Mouse (Mus musculus): ENCODE results near the gene Acap1. TPM values are rescaled to one million over a fixed set of nuclear protein-coding genes. Genes with fewer than 3 reads are reported as not detected.
"Not testable (repeated sequence)": the region's sequence is repeated elsewhere in the genome, so short reads cannot be mapped to it uniquely, and the experiment has no call there.

The Acap1 gene
- polyA plus RNA-seq, 1 experiment, result 11.6 TPM

DNA sequence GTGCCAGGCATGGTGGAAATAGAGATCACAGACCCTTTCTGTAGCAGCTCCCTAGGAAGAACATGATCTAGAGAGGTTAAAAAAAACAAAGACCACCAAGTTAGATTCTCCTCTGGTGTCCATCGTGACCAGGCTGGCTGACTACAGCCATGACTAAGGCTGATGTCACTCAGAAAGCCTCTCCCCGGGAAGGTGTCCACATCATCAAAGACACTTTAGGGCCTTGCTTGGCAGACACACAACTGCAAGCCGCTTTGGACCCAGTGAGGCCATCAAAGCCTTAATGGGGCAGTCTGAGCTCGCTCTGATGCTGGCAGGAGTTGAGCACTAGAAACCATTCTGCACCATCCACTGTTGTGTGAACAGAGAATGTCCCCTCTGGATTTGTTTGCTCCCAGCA lies 22.9 kb downstream of the Acap1 start:
- Histone ChIP-seq H3K27ac (ENCODE audit: insufficient read depth, low read depth, low read length) (no peak overlapping the region), H3K4me3 (ENCODE audit: low read depth, low read length) (no peak overlapping the region), H3K36me3 (ENCODE audit: control insufficient read depth, insufficient read depth, low read length) (no peaks in the 10 kb centered on the region), H3K4me1 (ENCODE audit: control insufficient read depth, insufficient read depth, insufficient read length, low read length) (peaks cover 4% of the 10 kb centered on the region; the same call in 1 of the 2 replicates), H3K27me3 (ENCODE audit: control insufficient read depth, insufficient read depth, low read length) (no peaks in the 10 kb centered on the region; the same call in 1 of the 2 replicates)
- 89% methylated on average over 4 of the region's 4 CpGs for WGBS
- TF ChIP-seq CTCF (IDR thresholded peaks at IDR 0.05; ENCODE audit: extremely low read depth, insufficient read length, insufficient replicate concordance, low read depth, low read length) (no peak), POLR2A (IDR thresholded peaks at IDR 0.05; ENCODE audit: low read depth, low read length) (no peak)

GRCm38 (mm10) chr11:69871822-69872221 lies 23.5 kb downstream of the Acap1 start:
- Histone ChIP-seq H3K4me3 (ENCODE audit: low read depth, low read length) (no peak overlapping the region), H3K36me3 (ENCODE audit: control insufficient read depth, insufficient read depth, low read length) (no peaks in the 10 kb centered on the region), H3K27ac (ENCODE audit: insufficient read depth, low read depth, low read length) (no peak overlapping the region), H3K27me3 (ENCODE audit: control insufficient read depth, insufficient read depth, low read length) (no peaks in the 10 kb centered on the region; the same call in 1 of the 2 replicates), H3K4me1 (ENCODE audit: control insufficient read depth, insufficient read depth, insufficient read length, low read length) (peaks cover 4% of the 10 kb centered on the region)
- 91% methylated on average over 7 of the region's 7 CpGs for WGBS
- TF ChIP-seq CTCF (IDR thresholded peaks at IDR 0.05; ENCODE audit: extremely low read depth, insufficient read length, insufficient replicate concordance, low read depth, low read length), result no peak

DNA sequence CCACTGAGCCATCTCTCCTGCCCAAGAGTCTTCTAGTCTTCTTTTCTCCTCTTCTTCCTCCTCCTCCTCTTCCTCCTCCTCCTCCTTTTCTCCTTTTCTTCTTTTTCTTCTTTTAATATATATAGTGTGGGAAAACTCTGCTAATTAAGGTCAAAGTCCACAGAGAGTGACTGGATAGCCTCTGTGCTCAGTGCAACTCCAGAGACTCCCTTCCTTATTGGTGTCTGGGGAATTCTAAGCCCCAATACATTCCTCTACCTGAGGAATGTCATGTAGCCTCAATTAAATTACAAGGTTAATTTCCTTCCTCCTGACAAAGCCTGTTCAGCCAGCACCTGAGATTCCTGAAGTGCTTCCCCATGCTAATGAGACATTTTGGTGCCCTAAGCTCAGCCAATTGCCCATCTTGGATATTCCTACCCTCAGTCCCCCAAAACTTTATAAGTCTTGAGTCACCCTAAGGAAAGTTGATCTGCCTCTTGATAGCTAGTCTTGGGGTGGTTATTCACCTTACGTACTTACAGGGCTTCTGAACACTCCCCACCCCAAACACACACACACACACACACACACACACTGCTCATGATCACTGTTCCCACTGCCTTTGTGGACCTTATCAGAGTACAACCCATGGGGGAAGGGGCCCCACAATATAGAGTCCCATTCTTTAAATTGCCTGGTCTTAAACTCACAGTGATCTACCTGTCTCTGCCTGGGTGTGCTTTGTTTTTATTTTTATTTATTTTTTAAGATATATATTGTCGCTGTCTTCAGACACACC lies 24.9 kb downstream of the Acap1 start:
- Histone ChIP-seq H3K27me3 (ENCODE audit: control insufficient read depth, insufficient read depth, low read length) (no peaks in the 10 kb centered on the region; the same call in 1 of the 2 replicates), H3K4me1 (ENCODE audit: control insufficient read depth, insufficient read depth, insufficient read length, low read length) (peaks cover 4% of the 10 kb centered on the region), H3K36me3 (ENCODE audit: control insufficient read depth, insufficient read depth, low read length) (no peaks in the 10 kb centered on the region), H3K4me3 (ENCODE audit: low read depth, low read length) (no peak overlapping the region), H3K27ac (ENCODE audit: insufficient read depth, low read depth, low read length) (no peak overlapping the region)
- TF ChIP-seq POLR2A (IDR thresholded peaks at IDR 0.05; ENCODE audit: low read depth, low read length), result no peak
- no peak for TF ChIP-seq CTCF (IDR thresholded peaks at IDR 0.05; ENCODE audit: extremely low read depth, insufficient read length, insufficient replicate concordance, low read depth, low read length)
- 68% methylated on average over 2 of the region's 2 CpGs for WGBS

DNA sequence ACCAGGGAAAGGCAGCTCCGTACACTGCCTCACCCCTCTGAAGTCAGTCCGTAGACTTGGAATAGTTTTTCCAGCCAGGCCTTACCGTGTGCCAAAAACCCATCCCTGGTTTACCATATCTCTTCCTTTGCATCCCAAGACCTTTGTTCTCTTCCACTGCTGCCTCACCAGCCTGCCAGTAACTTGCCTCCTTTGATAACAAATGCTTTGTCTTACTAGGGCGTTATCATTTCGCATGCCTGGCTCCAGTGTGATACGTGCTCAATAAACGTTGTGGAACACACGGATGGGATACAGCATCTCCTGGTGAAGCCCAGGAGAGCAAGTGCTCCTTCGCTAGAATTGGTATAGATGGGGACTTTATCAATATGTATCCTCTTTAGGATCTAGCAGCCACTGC lies 28.0 kb downstream of the Acap1 start:
- peaks cover 4% of the 10 kb centered on the region for H3K4me1 ChIP-seq (ENCODE audit: control insufficient read depth, insufficient read depth, insufficient read length, low read length)
- no peak overlapping the region for H3K4me3 ChIP-seq (ENCODE audit: low read depth, low read length)
- 28% methylated on average over 9 of the region's 9 CpGs for WGBS
- H3K36me3 ChIP-seq (ENCODE audit: control insufficient read depth, insufficient read depth, low read length), result no peaks in the 10 kb centered on the region
- no peak overlapping the region for H3K27ac ChIP-seq (ENCODE audit: insufficient read depth, low read depth, low read length)
- TF ChIP-seq CTCF (IDR thresholded peaks at IDR 0.05; ENCODE audit: extremely low read depth, insufficient read length, insufficient replicate concordance, low read depth, low read length), result no peak
- no peak for TF ChIP-seq POLR2A (IDR thresholded peaks at IDR 0.05; ENCODE audit: low read depth, low read length)
- H3K27me3 ChIP-seq (ENCODE audit: control insufficient read depth, insufficient read depth, low read length), result no peaks in the 10 kb centered on the region; the same call in 1 of the 2 replicates

DNA sequence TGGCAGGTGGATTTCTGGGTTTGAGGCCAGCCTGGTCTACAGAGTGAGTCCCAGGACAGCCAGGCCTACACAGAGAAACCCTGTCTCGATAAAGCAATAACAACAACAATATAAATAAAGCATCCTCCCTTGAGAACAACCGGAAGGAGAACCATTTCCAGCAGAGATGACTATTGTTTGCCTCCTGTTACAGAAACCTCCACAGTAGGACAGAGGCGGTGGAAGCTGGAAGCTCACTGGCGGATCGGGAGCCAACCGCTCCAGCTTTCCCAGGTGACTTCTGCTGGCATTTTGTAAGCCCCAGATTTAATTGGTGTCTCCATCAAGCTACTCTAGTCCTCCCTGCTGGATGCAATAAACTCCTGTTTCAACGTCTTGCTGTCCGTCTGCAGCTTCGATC lies 29.8 kb downstream of the Acap1 start:
- TF ChIP-seq POLR2A (IDR thresholded peaks at IDR 0.05; ENCODE audit: low read depth, low read length) (no peak), CTCF (IDR thresholded peaks at IDR 0.05; ENCODE audit: extremely low read depth, insufficient read length, insufficient replicate concordance, low read depth, low read length) (no peak)
- no peaks in the 10 kb centered on the region for H3K36me3 ChIP-seq (ENCODE audit: control insufficient read depth, insufficient read depth, low read length)
- H3K4me3 ChIP-seq (ENCODE audit: low read depth, low read length), result no peak overlapping the region
- H3K27ac ChIP-seq (ENCODE audit: insufficient read depth, low read depth, low read length), result no peak overlapping the region
- WGBS, result 90% methylated on average over 9 of the region's 9 CpGs
- H3K27me3 ChIP-seq (ENCODE audit: control insufficient read depth, insufficient read depth, low read length), result no peaks in the 10 kb centered on the region; the same call in 1 of the 2 replicates
- peaks cover 4% of the 10 kb centered on the region for H3K4me1 ChIP-seq (ENCODE audit: control insufficient read depth, insufficient read depth, insufficient read length, low read length)

- no peak overlapping the region for H3K4me3 ChIP-seq (ENCODE audit: low read depth, low read length)
- H3K4me1 ChIP-seq (ENCODE audit: control insufficient read depth, insufficient read depth, insufficient read length, low read length), result peaks cover 2% of the 10 kb centered on the region; the same call in 1 of the 2 replicates
- H3K27ac ChIP-seq (ENCODE audit: insufficient read depth, low read depth, low read length), result no peak overlapping the region
- H3K27me3 ChIP-seq (ENCODE audit: control insufficient read depth, insufficient read depth, low read length), result no peaks in the 10 kb centered on the region; the same call in 1 of the 2 replicates
- WGBS, result 47% methylated on average over 8 of the region's 8 CpGs
- H3K36me3 ChIP-seq (ENCODE audit: control insufficient read depth, insufficient read depth, low read length), result no peaks in the 10 kb centered on the region
- TF ChIP-seq POLR2A (IDR thresholded peaks at IDR 0.05; ENCODE audit: low read depth, low read length), result no peak
Observed at GRCm38 (mm10) chr11:69864138-69864860, 31.0 kb downstream of the Acap1 start.

- not testable (repeated sequence) for H3K27ac ChIP-seq (ENCODE audit: insufficient read depth, low read depth, low read length); H3K36me3 ChIP-seq (ENCODE audit: control insufficient read depth, insufficient read depth, low read length); H3K27me3 ChIP-seq (ENCODE audit: control insufficient read depth, insufficient read depth, low read length); H3K4me3 ChIP-seq (ENCODE audit: low read depth, low read length); H3K4me1 ChIP-seq (ENCODE audit: control insufficient read depth, insufficient read depth, insufficient read length, low read length)
- 66% methylated on average over 3 of the region's 3 CpGs for WGBS
Observed at GRCm38 (mm10) chr11:69863729-69864128, 31.6 kb downstream of the Acap1 start.
